Mouse (Mus musculus): ENCODE measurements around the gene Tsen2. TPM values are rescaled to one million over a fixed set of nuclear protein-coding genes. Genes with fewer than 3 reads are reported as not detected.
A peak's percentile ranks its signal among the peaks of the same experiment; 100 is the strongest.

Tsen2 gene
- total RNA-seq, 1 experiment from 2014 or later, result 7.5 TPM

GRCm38 (mm10) chr6:115591692-115592359 lies 47.4 kb downstream of the Tsen2 start:
- ATAC-seq (replicated peaks; ENCODE audit: insufficient number of reproducible peaks, low FRiP score, low TSS enrichment, poor library complexity, severe bottlenecking), result no peak

- no peak for ATAC-seq (replicated peaks; ENCODE audit: insufficient number of reproducible peaks, low FRiP score, low TSS enrichment, poor library complexity, severe bottlenecking)
These were observed 48.0 kb downstream of the Tsen2 start, which contains the start of gene Mkrn2os for GRCm38 (mm10) chr6:115592458-115592857. Gene Mkrn2os (minus strand): TSS chr6:115592576.

GRCm38 (mm10) chr6:115593252-115593651 lies 48.8 kb downstream of the Tsen2 start:
- ATAC-seq (replicated peaks; ENCODE audit: insufficient number of reproducible peaks, low FRiP score, low TSS enrichment, poor library complexity, severe bottlenecking), result no peak

- peak; percentile 83 for ATAC-seq (replicated peaks; ENCODE audit: insufficient number of reproducible peaks, low FRiP score, low TSS enrichment, poor library complexity, severe bottlenecking)
These were observed 50.0 kb downstream of the Tsen2 start for GRCm38 (mm10) chr6:115594463-115594862.

GRCm38 (mm10) chr6:115595667-115596066 lies 51.2 kb downstream of the Tsen2 start:
- ATAC-seq (replicated peaks; ENCODE audit: insufficient number of reproducible peaks, low FRiP score, low TSS enrichment, poor library complexity, severe bottlenecking), result no peak

GRCm38 (mm10) chr6:115601322-115601714 lies 56.9 kb downstream of the Tsen2 start:
- no peak for ATAC-seq (replicated peaks; ENCODE audit: insufficient number of reproducible peaks, low FRiP score, low TSS enrichment, poor library complexity, severe bottlenecking)

GRCm38 (mm10) chr6:115601715-115602523 lies 57.5 kb downstream of the Tsen2 start, which contains the start of gene Mkrn2:
Gene Mkrn2 (plus strand): TSS chr6:115601902.
- ATAC-seq (replicated peaks; ENCODE audit: insufficient number of reproducible peaks, low FRiP score, low TSS enrichment, poor library complexity, severe bottlenecking), result peak; percentile 96

GRCm38 (mm10) chr6:115606461-115606860 lies 62.0 kb downstream of the Tsen2 start:
- no peak for ATAC-seq (replicated peaks; ENCODE audit: insufficient number of reproducible peaks, low FRiP score, low TSS enrichment, poor library complexity, severe bottlenecking)

- ATAC-seq (replicated peaks; ENCODE audit: insufficient number of reproducible peaks, low FRiP score, low TSS enrichment, poor library complexity, severe bottlenecking), result no peak
These were observed 63.0 kb downstream of the Tsen2 start for GRCm38 (mm10) chr6:115607429-115607828.

GRCm38 (mm10) chr6:115609121-115609520 lies 64.7 kb downstream of the Tsen2 start:
- no peak for ATAC-seq (replicated peaks; ENCODE audit: insufficient number of reproducible peaks, low FRiP score, low TSS enrichment, poor library complexity, severe bottlenecking)

GRCm38 (mm10) chr6:115610301-115610700 lies 65.8 kb downstream of the Tsen2 start:
- ATAC-seq (replicated peaks; ENCODE audit: insufficient number of reproducible peaks, low FRiP score, low TSS enrichment, poor library complexity, severe bottlenecking), result no peak

- no peak for ATAC-seq (replicated peaks; ENCODE audit: insufficient number of reproducible peaks, low FRiP score, low TSS enrichment, poor library complexity, severe bottlenecking)
These were observed 69.3 kb downstream of the Tsen2 start for GRCm38 (mm10) chr6:115613793-115614192.

GRCm38 (mm10) chr6:115615983-115616382 lies 71.5 kb downstream of the Tsen2 start:
- ATAC-seq (replicated peaks; ENCODE audit: insufficient number of reproducible peaks, low FRiP score, low TSS enrichment, poor library complexity, severe bottlenecking), result no peak

- ATAC-seq (replicated peaks; ENCODE audit: insufficient number of reproducible peaks, low FRiP score, low TSS enrichment, poor library complexity, severe bottlenecking), result no peak
These were observed 75.4 kb downstream of the Tsen2 start for GRCm38 (mm10) chr6:115619818-115620217.

- no peak for ATAC-seq (replicated peaks; ENCODE audit: insufficient number of reproducible peaks, low FRiP score, low TSS enrichment, poor library complexity, severe bottlenecking)
These were observed 76.5 kb downstream of the Tsen2 start for GRCm38 (mm10) chr6:115620942-115621341.

GRCm38 (mm10) chr6:115626121-115626520 lies 81.7 kb downstream of the Tsen2 start:
- no peak for ATAC-seq (replicated peaks; ENCODE audit: insufficient number of reproducible peaks, low FRiP score, low TSS enrichment, poor library complexity, severe bottlenecking)
